Mouse (Mus musculus) regulatory T cell (primary cell): Measurements from ENCODE around the gene Mrm2.
"Not testable (repeated sequence)": the region's sequence is repeated elsewhere in the genome, so short reads cannot be mapped to it uniquely, and the experiment has no call there.

ENCODE experiments used
- in situ Hi-C: fragments of 300-600 bp; cut with MboI, MseI; formaldehyde crosslinking; loops from one replicate; pipeline ENCODE4 v1.15.1; 2025; ENCODE audit warnings: high pct_unique_total_duplicates

The Mrm2 gene

GRCm38 (mm10) chr5:140331615-140332512 is at the start of gene Mrm2:
Gene Mrm2, minus strand, starts transcription at chr5:140331898.
- in situ Hi-C loops, result loop anchor here (25.0 kb wide), 1 partner anchor 495 kb away; the partner anchor contains the start of genes Gm26938 and Psmg3

- in situ Hi-C loops, result loop anchor here (10.0 kb wide), 1 partner anchor 1034 kb away; no protein-coding TSS in a partner anchor
Observed at GRCm38 (mm10) chr5:140381156-140381555, 49.5 kb upstream of the Mrm2 start.

DNA sequence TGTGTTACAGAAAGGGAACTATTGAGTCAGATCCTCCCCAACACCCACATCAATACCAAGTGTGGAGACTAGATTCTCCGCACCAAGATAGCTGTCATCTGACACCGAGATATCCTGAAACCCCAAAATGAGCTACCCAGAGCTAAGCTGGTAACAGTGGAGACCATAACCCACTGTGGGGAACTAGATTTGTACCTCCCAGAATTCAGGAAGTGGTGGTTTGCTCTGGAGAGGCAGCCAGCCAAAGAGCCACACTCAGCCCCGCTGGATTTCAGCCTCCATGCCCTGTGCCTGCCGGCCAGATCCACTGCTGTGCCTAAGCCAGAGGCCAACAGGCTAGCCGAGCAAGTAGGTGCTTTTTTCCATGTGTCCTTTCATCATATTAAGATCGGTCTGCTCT is 47.6 kb upstream of the Mrm2 start:
- in situ Hi-C loops, result loop anchor here (10.0 kb wide), 1 partner anchor 1734 kb away; no protein-coding TSS in a partner anchor

DNA sequence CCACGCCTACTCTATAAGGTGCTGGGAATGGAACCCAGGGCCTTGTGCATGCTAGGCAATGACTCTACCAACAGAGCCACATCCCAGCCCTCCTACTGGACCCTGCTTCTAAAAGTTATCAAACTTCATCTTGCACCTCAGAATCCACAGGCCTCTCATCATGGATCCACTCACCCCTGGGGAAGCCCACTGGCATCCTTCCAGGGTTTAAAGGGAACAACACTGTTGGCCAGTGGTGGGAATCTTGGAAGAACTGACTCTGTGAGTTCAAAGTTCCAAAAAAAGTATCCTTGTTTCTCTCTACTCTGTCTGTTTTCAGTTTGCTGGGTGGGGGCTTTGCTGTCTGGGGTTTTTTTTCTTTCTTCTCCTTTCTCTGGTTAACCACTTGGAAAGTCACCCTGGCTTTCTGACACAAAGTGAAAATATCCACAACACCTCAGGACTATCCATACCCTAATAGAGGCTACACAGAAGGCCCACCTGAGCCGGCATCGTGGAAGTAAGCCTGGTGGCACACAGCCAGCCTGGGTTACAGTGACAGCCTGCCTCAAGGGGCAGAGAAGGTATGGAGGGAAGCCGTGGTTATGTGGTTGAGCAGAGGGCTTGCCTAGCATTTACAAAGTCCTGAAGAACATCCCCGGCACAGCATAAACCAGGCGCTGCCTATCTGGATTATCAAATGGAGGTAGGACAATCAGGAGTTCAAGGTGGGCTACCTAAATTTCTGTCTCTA is 46.6 kb upstream of the Mrm2 start:
- in situ Hi-C loops, result loop anchor here (10.0 kb wide), 1 partner anchor 1733 kb away; no protein-coding TSS in a partner anchor

DNA sequence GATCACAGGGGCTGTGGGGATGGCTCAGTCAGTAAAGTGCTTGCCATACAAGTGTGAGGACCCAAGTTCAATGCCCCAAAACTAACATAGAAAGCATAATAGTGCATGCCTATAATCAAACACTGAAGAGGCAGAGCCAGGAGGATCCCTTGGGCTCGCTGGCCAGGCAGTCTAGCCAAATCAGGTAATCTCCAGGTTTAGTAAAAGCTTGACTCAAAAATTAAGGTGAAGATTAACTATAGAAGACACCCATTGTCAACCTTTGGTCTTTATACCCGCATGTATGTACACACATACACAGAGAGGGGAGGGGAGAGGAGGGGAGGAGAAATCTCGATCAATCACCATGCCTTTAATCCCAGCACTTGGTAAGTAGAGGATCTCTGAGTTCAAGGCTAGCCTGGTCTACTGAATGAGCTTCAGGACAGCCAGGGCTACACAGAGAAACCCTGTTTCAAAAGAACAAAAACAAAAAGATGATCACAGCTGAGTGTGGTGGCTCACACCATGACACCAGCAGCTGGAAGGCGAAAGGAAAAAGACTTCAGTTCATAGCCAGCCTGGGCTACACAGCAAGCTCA is 43.6 kb upstream of the Mrm2 start:
- in situ Hi-C loops, result loop anchor here (10.0 kb wide), 1 partner anchor 1731 kb away; no protein-coding TSS in a partner anchor

DNA sequence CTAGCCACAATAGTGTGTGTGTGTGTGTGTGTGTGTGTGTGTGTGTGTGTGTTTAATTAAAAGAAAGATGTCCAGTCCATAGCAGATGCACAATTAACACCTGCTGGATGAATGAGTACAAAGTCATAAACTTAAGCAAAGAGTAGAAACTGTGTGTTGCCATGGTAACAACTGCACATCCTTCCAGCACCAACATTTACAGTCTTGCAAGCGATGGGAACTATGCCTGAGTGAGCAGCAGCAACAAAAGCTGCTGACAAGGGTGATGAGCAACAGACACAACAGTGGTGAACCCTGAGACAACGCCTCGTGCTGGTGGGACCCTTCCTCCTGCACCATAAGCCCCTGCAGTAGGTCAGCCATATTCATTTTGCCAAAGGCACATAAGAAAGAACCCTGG is 42.5 kb upstream of the Mrm2 start:
- in situ Hi-C loops, result loop anchor here (10.0 kb wide), 1 partner anchor 1729 kb away; no protein-coding TSS in a partner anchor

DNA sequence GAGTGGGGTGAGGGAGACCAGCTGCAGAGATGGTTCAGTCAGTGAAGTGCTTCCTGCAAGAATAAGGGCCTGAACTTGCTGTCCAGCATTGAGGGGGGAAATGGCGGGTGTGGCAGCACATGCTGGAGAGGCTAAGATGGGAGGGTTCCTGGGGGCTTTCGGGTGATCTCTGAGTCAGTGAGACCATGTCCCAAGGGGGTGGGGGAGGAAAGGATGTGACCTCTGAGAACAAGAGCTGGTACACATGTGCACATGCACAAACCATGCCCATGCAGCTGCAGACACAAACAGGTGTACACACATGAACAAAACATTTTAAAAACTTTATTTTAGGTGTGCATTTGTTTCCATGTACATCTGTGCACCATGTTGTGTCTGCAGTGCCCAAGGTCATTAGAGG is 42.0 kb upstream of the Mrm2 start:
- in situ Hi-C loops, result loop anchor here (10.0 kb wide), 1 partner anchor 1729 kb away; no protein-coding TSS in a partner anchor

GRCm38 (mm10) chr5:140371671-140372070 is 40.0 kb upstream of the Mrm2 start:
- in situ Hi-C loops, result loop anchor here (10.0 kb wide), 1 partner anchor 1727 kb away; no protein-coding TSS in a partner anchor

DNA sequence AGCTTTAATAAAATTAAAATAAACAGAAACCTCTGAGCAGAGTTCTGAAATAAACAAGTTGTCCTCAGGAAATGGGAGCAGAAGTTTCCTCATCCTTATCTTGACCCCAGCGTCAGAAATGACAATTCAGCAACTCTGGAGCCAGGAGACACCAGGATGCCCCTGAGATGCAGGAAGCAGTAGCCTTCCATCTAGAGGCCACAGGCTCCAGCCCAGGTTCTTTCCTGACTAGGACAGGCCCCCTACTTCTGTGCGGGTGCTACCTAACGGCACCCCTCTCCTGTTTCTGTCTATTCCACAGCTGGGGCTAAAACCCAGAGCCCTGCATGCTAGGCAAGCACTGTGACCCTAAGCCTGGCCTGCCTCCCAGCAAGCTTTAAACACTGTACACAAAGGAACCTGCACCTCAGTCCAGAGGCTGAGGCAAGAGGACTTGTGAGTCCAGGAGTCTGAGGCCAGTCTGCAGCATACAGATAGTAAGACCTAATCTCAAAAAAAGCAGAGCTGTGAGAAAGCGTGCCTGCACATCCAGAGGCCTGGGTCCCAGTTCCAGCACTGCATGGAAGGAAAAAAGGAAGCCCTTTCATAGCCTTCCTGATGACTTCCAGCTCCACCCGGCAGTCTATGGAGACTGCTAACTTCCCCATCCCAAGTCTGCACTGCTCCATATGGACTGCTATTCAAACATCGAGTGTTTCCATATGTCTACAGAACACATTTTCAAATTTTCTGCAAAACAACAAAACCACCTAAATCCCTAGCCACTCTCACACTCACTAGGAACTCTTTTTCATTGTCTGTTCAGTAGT is 39.0 kb upstream of the Mrm2 start:
- in situ Hi-C loops, result loop anchor here (10.0 kb wide), 1 partner anchor 1726 kb away; no protein-coding TSS in a partner anchor

DNA sequence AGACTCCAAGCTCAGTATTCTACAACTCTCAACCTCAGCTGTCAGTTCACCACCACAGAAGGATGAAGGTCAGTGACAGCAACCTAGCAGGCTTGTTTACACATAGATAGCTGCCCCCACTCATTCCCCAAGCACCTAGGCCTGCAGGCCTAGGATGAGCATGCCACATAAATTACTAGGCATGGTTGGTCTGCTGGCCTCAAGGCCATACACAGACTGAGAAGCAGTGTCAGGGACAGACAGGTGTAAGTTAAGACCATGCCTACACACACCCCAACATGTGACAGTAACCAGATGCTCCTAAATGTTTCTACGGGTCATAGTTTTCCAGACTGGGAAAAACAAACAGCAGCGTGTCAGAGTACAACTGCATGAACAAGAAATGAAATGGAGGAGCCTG is 37.8 kb upstream of the Mrm2 start:
- in situ Hi-C loops, result no loop called here

- in situ Hi-C loops, result no loop called here
Observed at GRCm38 (mm10) chr5:140368926-140369325, 37.2 kb upstream of the Mrm2 start.

DNA sequence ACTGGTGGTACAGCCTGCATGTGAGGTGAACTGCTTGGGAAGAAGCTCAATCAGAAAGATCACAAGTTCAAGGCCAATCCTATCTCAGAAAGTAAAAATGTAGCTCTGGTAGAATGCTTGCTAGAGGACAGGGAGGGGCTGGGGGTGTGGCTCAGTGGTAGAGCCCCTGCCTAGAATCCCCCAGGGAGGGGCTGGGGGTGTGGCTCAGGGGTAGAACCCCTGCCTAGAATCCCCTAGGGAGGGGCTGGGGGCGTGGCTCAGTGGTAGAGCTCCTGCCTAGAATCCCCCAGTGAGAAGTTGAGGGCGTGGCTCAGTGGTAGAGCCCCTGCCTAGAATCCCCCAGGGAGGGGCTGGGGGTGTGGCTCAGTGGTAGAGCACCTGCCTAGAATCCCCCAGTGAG is 36.4 kb upstream of the Mrm2 start:
- in situ Hi-C loops, result not testable (repeated sequence)

- in situ Hi-C loops, result no loop called here
Observed at GRCm38 (mm10) chr5:140364415-140364814, 32.7 kb upstream of the Mrm2 start.

DNA sequence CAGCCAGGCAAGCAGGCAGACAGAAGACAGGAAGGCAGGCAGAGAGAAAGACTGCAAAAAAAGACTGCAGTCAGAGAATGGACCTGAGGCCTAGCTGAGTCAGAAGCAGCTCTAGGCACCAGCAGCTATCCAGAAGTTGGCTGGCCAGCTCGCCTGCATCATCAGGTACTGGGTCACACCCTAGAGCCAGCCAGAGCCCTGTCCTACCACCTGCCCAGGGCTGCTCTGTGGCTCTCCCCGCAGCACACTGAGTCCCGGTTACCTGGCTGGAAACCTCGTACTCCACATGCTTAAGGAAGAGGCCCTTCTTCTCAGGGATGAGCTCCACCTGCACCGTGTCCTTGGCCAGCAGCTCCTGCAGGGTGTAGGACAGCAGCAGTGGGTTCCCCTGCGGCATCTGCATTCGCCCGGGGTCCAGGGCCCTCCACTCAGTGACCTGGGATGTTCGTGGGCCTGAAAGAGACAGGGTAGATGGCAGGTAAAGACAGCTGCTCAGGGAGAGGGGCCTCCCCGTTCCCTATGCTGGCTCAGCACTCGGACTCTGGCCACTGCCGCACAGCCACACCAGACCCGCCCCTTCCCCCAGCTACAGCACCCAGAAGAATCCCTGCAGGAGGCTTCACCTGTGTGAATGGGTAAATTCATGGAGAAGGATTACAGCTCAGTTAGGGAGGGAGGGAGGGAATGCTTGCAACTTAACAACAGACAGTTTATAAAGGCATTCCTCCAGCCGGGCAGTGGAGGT is 28.4 kb upstream of the Mrm2 start:
- in situ Hi-C loops, result no loop called here

- in situ Hi-C loops, result no loop called here
Observed at GRCm38 (mm10) chr5:140357466-140357865, 25.8 kb upstream of the Mrm2 start.

GRCm38 (mm10) chr5:140355934-140356333 is 24.2 kb upstream of the Mrm2 start:
- in situ Hi-C loops, result no loop called here

- in situ Hi-C loops, result no loop called here
Observed at GRCm38 (mm10) chr5:140352352-140352751, 20.7 kb upstream of the Mrm2 start.

DNA sequence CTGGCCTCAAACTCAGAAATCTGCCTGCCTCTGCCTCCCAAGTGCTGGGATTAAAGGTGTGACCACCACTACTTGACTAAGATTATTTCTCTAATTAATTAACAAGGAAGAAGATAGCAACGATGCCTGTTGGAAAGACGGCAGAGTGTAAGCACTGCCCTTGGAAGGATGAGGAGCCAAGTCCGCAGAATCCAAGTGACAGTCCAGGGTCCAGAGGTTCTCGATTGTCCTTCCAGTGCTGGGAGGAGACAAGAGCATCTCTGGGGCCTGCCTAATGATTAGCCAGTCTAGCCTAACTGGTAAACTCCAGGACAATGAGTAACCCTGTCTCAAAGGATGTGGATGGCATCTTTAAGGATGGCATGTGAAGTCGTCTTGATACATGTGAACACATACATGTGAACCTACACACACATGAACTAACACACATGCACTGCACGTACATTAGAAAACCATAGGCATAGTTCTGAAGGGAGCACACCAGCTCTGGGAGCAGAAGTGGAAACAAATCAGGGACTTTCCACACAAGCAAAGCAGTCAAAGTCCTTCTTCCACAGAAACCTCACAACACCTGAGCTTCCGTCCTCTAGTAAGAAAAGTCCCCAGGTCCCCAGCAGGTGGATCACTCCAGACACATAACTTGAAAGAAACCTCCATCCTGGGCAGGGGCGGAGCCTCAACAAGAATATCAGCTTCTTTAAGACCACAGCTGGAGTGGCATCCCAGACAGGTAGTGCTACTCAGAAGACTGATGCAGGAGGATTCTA is 19.2 kb upstream of the Mrm2 start:
- in situ Hi-C loops, result no loop called here

DNA sequence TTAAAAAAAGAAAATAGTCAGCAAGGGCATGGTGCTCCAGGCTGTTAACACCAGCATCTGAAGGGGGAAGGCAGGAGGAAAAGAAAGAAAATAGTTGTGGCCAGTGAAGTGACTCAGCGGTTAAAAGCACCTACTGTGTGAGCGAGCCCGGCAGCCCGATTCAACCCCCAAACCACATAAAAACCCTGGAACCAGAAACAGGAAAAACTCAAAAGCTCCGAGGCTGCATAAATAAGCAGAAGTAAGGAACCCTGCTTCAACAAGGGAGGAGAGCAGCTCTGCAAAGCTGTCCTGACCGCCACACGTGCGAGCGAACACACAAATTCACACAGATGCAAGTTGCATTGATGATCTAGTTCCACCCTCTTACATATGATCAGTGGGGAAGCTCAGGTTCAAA is 18.2 kb upstream of the Mrm2 start:
- in situ Hi-C loops, result loop anchor here (25.0 kb wide), 1 partner anchor 513 kb away; the partner anchor contains the start of genes Gm26938 and Psmg3
